Mouse (Mus musculus) heart, embryonic 16.5 days (tissue): ENCODE measurements around the gene Ccdc86. TPM values are rescaled to one million over a fixed set of nuclear protein-coding genes. Genes with fewer than 3 reads are reported as not detected.
A peak's percentile ranks its signal among the peaks of the same experiment; 100 is the strongest.

Experiments
- ATAC-seq: fragments of 200-750 bp; cut with Nextera tagmentation; replicated peaks from 2 replicates; pipeline ENCODE4 v1.8.0; 2017; ENCODE audit warnings: moderate number of reproducible peaks; ENCODE audit not compliant: insufficient read depth, low FRiP score; ENCODE audit errors: extremely low read depth
- H3K27ac ChIP-seq: fragments of 300-500 bp; sonication (generic); 2 replicates; pipeline ENCODE4 v1.5.1; 2014; ENCODE audit warnings: mild to moderate bottlenecking, low read length, control low read depth, moderate library complexity
- H3K27me3 ChIP-seq: fragments of 300-500 bp; sonication (generic); 2 replicates; pipeline ENCODE4 v1.6.1; 2014; ENCODE audit warnings: low read length, mixed read lengths; ENCODE audit not compliant: control insufficient read depth, insufficient read depth
- H3K36me3 ChIP-seq: fragments of 300-500 bp; sonication (generic); 2 replicates; pipeline ENCODE4 v1.6.1; 2014; ENCODE audit not compliant: control insufficient read depth, insufficient read depth
- H3K4me1 ChIP-seq: fragments of 300-500 bp; sonication (generic); 2 replicates; pipeline ENCODE4 v1.6.1; 2014; ENCODE audit warnings: low read length, mixed read lengths; ENCODE audit not compliant: control insufficient read depth, insufficient read depth
- H3K4me2 ChIP-seq: fragments of 300-500 bp; sonication (generic); 2 replicates; pipeline ENCODE4 v1.6.1; 2014; ENCODE audit warnings: low read depth, mild to moderate bottlenecking, control low read depth, low read length
- H3K4me3 ChIP-seq: fragments of 300-500 bp; sonication (generic); 2 replicates; pipeline ENCODE4 v1.5.1; 2014; ENCODE audit warnings: mild to moderate bottlenecking, control low read depth, low read length
- H3K9ac ChIP-seq: fragments of 300-500 bp; sonication (generic); 2 replicates; pipeline ENCODE4 v1.6.1; 2014; ENCODE audit warnings: low read length, control low read depth
- H3K9me3 ChIP-seq: fragments of 300-500 bp; sonication (generic); replicated peaks from 2 replicates; pipeline ENCODE4 v1.6.1; 2016; ENCODE audit warnings: low read length; ENCODE audit not compliant: control insufficient read depth
- WGBS: fragments of 180-500 bp; shearing (Covaris S2); extraction: QIAGEN DNeasy Blood & Tissue Kit; methylation state at CpG from one replicate; pipeline ENCODE4 v1.1.7; 2014; 5-methylcytosine and 5-hydroxymethylcytosine counted together
- polyA plus RNA-seq: library from polyadenylated mRNA; unstranded; fragments of >200 nt; fragmentation: Nextera tagmentation; extraction: Ambion mirVana; gene quantifications from 2 replicates; pipeline ENCODE4 v1.2.1, GENCODE M21; 2015

Gene Ccdc86
- polyA plus RNA-seq, 1 experiment from 2014 or later: 17.7 TPM

DNA sequence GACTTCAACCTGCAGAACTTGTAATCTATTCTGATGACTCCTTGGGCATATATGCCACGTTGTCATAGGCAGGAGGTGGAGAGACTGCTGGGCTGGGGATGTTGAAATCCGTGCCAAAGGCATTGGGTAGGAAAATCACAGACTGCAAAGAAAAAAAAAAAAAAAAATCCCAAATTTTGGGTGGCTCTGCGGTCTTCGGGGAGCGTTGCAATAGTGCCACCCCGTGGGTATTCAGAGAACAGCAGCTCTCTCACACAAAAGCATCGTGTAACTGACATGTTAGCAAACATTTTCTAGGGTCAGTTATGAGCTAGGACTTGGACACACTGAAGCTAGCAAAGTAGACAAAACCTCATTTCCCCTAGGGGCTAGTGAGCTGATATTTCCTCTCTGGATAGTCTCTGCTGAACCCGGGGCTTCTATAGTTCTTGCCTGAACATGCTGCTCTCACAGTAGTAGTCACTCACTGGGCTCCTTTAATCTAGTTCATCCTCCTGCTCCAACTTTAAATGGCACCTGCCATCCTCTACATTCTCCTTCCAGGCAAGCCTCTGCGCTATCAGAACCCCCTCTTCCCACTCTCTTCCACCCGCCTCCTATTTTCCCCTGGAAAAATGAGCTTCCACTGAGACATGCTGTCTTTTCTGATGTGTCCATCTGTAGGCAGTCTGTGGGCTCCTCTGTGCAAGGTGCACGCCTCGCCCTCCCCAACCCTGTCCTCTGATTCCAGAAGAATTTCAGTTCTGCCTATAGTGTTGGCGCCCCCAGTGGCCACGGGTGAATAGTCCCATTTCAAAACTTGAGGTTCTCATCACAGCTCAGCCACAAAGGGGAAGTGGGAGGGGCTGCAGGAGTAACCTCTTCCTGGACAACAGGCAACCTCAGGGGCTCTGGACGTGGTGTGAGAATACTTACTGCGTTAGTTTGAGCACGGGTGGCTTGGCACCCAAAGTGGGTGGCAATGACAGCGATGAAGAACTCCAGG, 30.4 kb upstream of the Ccdc86 start:
- peak overlapping the region; percentile 18; the same call in 1 of the 2 replicates for H3K9ac ChIP-seq
- WGBS: 9% methylated on average over 18 of the region's 18 CpGs
- peak; percentile 46; the same call in 1 of the 2 replicates for ATAC-seq
- no peaks in the 10 kb centered on the region for H3K9me3 ChIP-seq
- no peaks in the 10 kb centered on the region for H3K36me3 ChIP-seq
- H3K27me3 ChIP-seq: no peaks in the 10 kb centered on the region
- peaks cover 5% of the 10 kb centered on the region; the same call in 1 of the 2 replicates for H3K4me1 ChIP-seq
- H3K4me3 ChIP-seq: 0 out of 2 replicates have a peak overlapping the region, but pooled peaks have one; percentile 10
- no peak overlapping the region for H3K27ac ChIP-seq
- H3K4me2 ChIP-seq: peak overlapping the region; percentile 50

DNA sequence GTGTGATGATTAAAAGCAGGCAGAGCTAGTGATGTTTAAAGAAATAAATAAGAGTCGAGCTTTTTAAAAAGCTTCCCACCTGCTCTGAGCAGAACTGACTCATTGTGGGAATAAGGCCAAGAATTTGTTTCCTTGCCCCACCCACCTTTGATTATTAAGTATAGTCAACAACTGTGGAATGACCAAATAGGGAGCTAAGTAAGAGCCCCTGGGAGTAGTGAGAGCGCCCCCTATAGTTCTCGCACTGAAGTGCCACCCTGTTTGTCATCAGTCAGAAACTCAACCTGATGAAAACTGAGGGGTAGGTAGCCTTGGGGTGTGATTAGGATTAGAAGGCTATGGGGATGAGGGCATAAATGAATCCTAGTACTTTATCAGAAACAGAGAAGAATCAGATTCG, 27.3 kb upstream of the Ccdc86 start:
- H3K4me2 ChIP-seq: no peak overlapping the region
- H3K9me3 ChIP-seq: peaks cover 4% of the 10 kb centered on the region; the same call in 1 of the 2 replicates
- no peak overlapping the region for H3K9ac ChIP-seq
- H3K36me3 ChIP-seq: no peaks in the 10 kb centered on the region
- H3K27ac ChIP-seq: no peak overlapping the region
- no peak for ATAC-seq
- no peaks in the 10 kb centered on the region for H3K27me3 ChIP-seq
- WGBS: 38% methylated on average over 4 of the region's 4 CpGs
- H3K4me3 ChIP-seq: no peak overlapping the region
- H3K4me1 ChIP-seq: peaks cover 5% of the 10 kb centered on the region

DNA sequence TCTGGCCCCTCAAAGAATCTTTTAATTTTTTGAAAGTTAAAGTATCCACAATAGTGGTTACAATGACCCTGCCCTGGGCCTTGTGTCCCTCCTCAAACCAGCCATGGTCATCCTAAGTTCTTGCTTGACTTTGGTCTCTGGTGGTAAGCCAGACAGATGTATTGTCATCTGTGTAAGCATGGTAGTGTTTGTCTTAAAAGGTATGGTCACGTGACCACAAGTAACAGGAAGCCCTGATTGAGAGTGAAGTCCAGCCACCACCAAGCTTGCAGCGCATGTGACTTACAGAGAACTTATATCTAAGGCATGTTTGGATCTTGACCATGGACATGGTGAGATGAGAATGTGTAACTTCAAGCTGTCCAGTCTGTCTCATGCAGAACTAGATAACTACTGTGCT, 26.1 kb upstream of the Ccdc86 start:
- Histone ChIP-seq H3K4me2 (no peak overlapping the region), H3K4me3 (no peak overlapping the region), H3K9ac (no peak overlapping the region), H3K36me3 (no peaks in the 10 kb centered on the region), H3K27me3 (no peaks in the 10 kb centered on the region), H3K27ac (no peak overlapping the region), H3K4me1 (peaks cover 5% of the 10 kb centered on the region), H3K9me3 (peaks cover 4% of the 10 kb centered on the region; the same call in 1 of the 2 replicates)
- no peak for ATAC-seq
- WGBS: 74% methylated on average over 2 of the region's 2 CpGs

- no peaks in the 10 kb centered on the region for H3K27me3 ChIP-seq
- no peak within 1 kb of the TSS for H3K4me2 ChIP-seq
- H3K4me1 ChIP-seq: peaks cover under 1% of the 10 kb centered on the region
- peaks cover 4% of the 10 kb centered on the region; the same call in 1 of the 2 replicates for H3K9me3 ChIP-seq
- 35% methylated on average over 4 of the region's 4 CpGs for WGBS
- H3K36me3 ChIP-seq: no peaks in the 10 kb centered on the region
- no peak within 1 kb of the TSS for H3K27ac ChIP-seq
- 0 out of 2 replicates have a peak, but pooled peaks have one; percentile 57 for ATAC-seq
- H3K9ac ChIP-seq: no peak within 1 kb of the TSS
- H3K4me3 ChIP-seq: no peak within 1 kb of the TSS
Observed at GRCm38 (mm10) chr19:10974238-10974865, 25.3 kb upstream of the Ccdc86 start, which contains the start of gene Ms4a10. Ms4a10 (minus strand) TSS chr19:10974670.

GRCm38 (mm10) chr19:10973187-10973586, 24.1 kb upstream of the Ccdc86 start:
- ATAC-seq: no peak
- Histone ChIP-seq H3K9me3 (peaks cover 4% of the 10 kb centered on the region; the same call in 1 of the 2 replicates), H3K27me3 (no peaks in the 10 kb centered on the region), H3K9ac (no peak overlapping the region), H3K4me1 (no peaks in the 10 kb centered on the region; the same call in 1 of the 2 replicates), H3K36me3 (no peaks in the 10 kb centered on the region), H3K4me3 (no peak overlapping the region), H3K27ac (no peak overlapping the region), H3K4me2 (no peak overlapping the region)
- WGBS: 66% methylated on average over 2 of the region's 2 CpGs

DNA sequence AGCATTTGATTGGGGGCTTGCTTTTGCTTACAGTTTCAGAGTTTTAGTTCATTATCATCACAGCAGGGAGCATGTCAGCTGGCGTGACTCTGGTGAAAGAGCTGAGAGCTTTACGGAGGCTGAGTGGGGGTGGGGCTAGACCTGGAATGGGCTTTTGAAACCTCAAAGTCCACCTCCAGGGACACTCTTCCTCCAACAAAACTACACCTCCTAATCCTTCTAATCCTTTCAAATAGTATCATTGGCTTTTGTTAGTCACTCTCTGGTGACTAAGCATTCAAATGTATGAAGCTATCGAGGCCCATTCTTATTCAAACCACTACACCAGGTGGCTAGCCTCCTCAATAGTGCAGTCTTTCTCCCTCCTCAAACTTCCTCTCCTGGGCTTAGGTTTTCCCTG, 23.6 kb upstream of the Ccdc86 start:
- H3K27me3 ChIP-seq: no peaks in the 10 kb centered on the region
- H3K4me3 ChIP-seq: no peak overlapping the region
- no peak overlapping the region for H3K27ac ChIP-seq
- WGBS: 78% methylated on average over 3 of the region's 3 CpGs
- H3K36me3 ChIP-seq: no peaks in the 10 kb centered on the region
- peaks cover 4% of the 10 kb centered on the region; the same call in 1 of the 2 replicates for H3K9me3 ChIP-seq
- H3K9ac ChIP-seq: no peak overlapping the region
- H3K4me1 ChIP-seq: no peaks in the 10 kb centered on the region; the same call in 1 of the 2 replicates
- no peak overlapping the region for H3K4me2 ChIP-seq
- no peak for ATAC-seq

- WGBS: 27% methylated on average over 3 of the region's 3 CpGs
- Histone ChIP-seq H3K27me3 (no peaks in the 10 kb centered on the region), H3K27ac (no peak overlapping the region), H3K9me3 (peaks cover 7% of the 10 kb centered on the region; the same call in 1 of the 2 replicates), H3K4me2 (no peak overlapping the region), H3K4me1 (no peaks in the 10 kb centered on the region; the same call in 1 of the 2 replicates), H3K9ac (no peak overlapping the region), H3K36me3 (no peaks in the 10 kb centered on the region), H3K4me3 (no peak overlapping the region)
- no peak for ATAC-seq
Observed at GRCm38 (mm10) chr19:10970457-10970856, 21.4 kb upstream of the Ccdc86 start.

- Histone ChIP-seq H3K36me3 (no peaks in the 10 kb centered on the region), H3K9me3 (peaks cover 7% of the 10 kb centered on the region; the same call in 1 of the 2 replicates)
- WGBS: 84% methylated on average over 7 of the region's 7 CpGs
Observed at GRCm38 (mm10) chr19:10968578-10968977, 19.5 kb upstream of the Ccdc86 start.

More at GRCm38 (mm10) chr19:10968578-10968977, 19.5 kb upstream of the Ccdc86 start:
- Histone ChIP-seq H3K27ac (no peak overlapping the region), H3K4me1 (no peaks in the 10 kb centered on the region; the same call in 1 of the 2 replicates), H3K4me2 (no peak overlapping the region), H3K4me3 (no peak overlapping the region), H3K9ac (no peak overlapping the region), H3K27me3 (no peaks in the 10 kb centered on the region)
- no peak for ATAC-seq
